Mouse (Mus musculus) left cerebral cortex, adult 2 months (tissue): Measurements from ENCODE around the gene Pkd1l3. TPM values are rescaled to one million over a fixed set of nuclear protein-coding genes. Genes with fewer than 3 reads are reported as not detected.

Experiments used
- DNase-seq, 2 experiments: peaks; one replicate each; pipeline ENCODE4 v3.0.0; 2021 to 2022; ENCODE audit warnings: low spot score in 2 of 2, mixed read lengths in 1 of 2; ENCODE audit errors: extremely low spot score in 1 of 2
- H3K27ac ChIP-seq: fragments of 200-600 bp; 2 replicates; pipeline ENCODE4 v1.8.1; 2022
- H3K4me3 ChIP-seq: fragments of 200-600 bp; 2 replicates; pipeline ENCODE4 v1.8.1; 2022
- CTCF ChIP-seq: fragments of 200-600 bp; IDR thresholded peaks from 2 replicates; pipeline ENCODE4 v1.8.1; 2022; ENCODE audit warnings: antibody characterized with exemption, mild to moderate bottlenecking, moderate library complexity
- intact Hi-C: fragments of 180-260 bp; cut with DNase I; formaldehyde crosslinking; loops from one replicate; pipeline ENCODE4 v1.15.1; 2025
- long read RNA-seq, 2 experiments: library from polyadenylated mRNA; stranded (forward); transcript quantifications; one replicate each; pipeline ENCODE4 v2.0.0; 2021; ENCODE audit warnings: borderline mapping rate in 2 of 2
- total RNA-seq, 2 experiments: library from RNA; stranded (reverse); gene quantifications; 2 replicates each; pipeline ENCODE4 v1.2.3; 2021

The Pkd1l3 gene
- total RNA-seq, result under 1 TPM; 0.68 to 0.91 TPM
- long read RNA-seq, experiment 1, partial matches to known transcripts, result 0 of 1 reads
- long read RNA-seq, experiment 1, other reads (novel, unspliced or antisense), result 1 of 1 reads
- long read RNA-seq, experiment 2, partial matches to known transcripts, result 0 of 2 reads
- long read RNA-seq, experiment 2, other reads (novel, unspliced or antisense), result 2 of 2 reads

GRCm38 (mm10) chr8:109614243-109615210 is at the start of gene Pkd1l3:
Gene Pkd1l3 (plus strand): TSS chr8:109614517.
- intact Hi-C loops, result no loop called here
- H3K27ac ChIP-seq, result no peak within 1 kb of the TSS
- peak within 1 kb of the TSS; percentile 20 for H3K4me3 ChIP-seq
- no peak for DNase-seq
- peak; percentile 45 for TF ChIP-seq CTCF

GRCm38 (mm10) chr8:109564766-109565165 is 49.6 kb upstream of the Pkd1l3 start:
- H3K27ac ChIP-seq, result peak overlapping the region; percentile 93; the same call in 1 of the 2 replicates
- peak overlapping the region; percentile 65 for H3K4me3 ChIP-seq
- no peak for DNase-seq
- TF ChIP-seq CTCF, result no peak
- intact Hi-C loops, result loop anchor here (1.0 kb wide), 3 partner anchors 44 to 1976 kb away; partner anchors contain the start of genes Ap1g1, Dhodh and Psmd7

- H3K4me3 ChIP-seq, result peak within 1 kb of the TSS; percentile 65
- TF ChIP-seq CTCF, result no peak
- peak; percentile 98 to 99 for DNase-seq
- peak within 1 kb of the TSS; percentile 93 for H3K27ac ChIP-seq
- intact Hi-C loops, result loop anchor here (1.0 kb wide), 3 partner anchors 43 to 1977 kb away; partner anchors contain the start of genes Ap1g1, Dhodh and Psmd7
Measured at GRCm38 (mm10) chr8:109565498-109566333, 48.6 kb upstream of the Pkd1l3 start, which contains the start of the genes Dhx38 and Txnl4b. Gene Dhx38 (minus strand): TSS chr8:109565861. Gene Txnl4b (plus strand): TSS chr8:109565892.

- no peak overlapping the region for H3K27ac ChIP-seq
- TF ChIP-seq CTCF, result no peak
- H3K4me3 ChIP-seq, result no peak overlapping the region
- no peak for DNase-seq
- intact Hi-C loops, result no loop called here
Measured at GRCm38 (mm10) chr8:109571139-109571538, 43.2 kb upstream of the Pkd1l3 start.

- H3K4me3 ChIP-seq, result no peak overlapping the region
- TF ChIP-seq CTCF, result no peak
- intact Hi-C loops, result no loop called here
- H3K27ac ChIP-seq, result no peak overlapping the region
- no peak for DNase-seq
Measured at GRCm38 (mm10) chr8:109576311-109576710, 38.0 kb upstream of the Pkd1l3 start.

GRCm38 (mm10) chr8:109578900-109579301 is 35.4 kb upstream of the Pkd1l3 start, which contains the start of gene Hp:
Gene Hp (minus strand): TSS chr8:109579172.
- intact Hi-C loops, result no loop called here
- H3K27ac ChIP-seq, result no peak within 1 kb of the TSS
- TF ChIP-seq CTCF, result no peak
- DNase-seq, result no peak
- no peak within 1 kb of the TSS for H3K4me3 ChIP-seq

GRCm38 (mm10) chr8:109584293-109584692 is 30.0 kb upstream of the Pkd1l3 start:
- Histone ChIP-seq H3K4me3 (no peak overlapping the region), H3K27ac (no peak overlapping the region)
- TF ChIP-seq CTCF, result no peak
- intact Hi-C loops, result no loop called here
- no peak for DNase-seq

GRCm38 (mm10) chr8:109584830-109585229 is 29.5 kb upstream of the Pkd1l3 start:
- DNase-seq, result no peak

GRCm38 (mm10) chr8:109585652-109586051 is 28.7 kb upstream of the Pkd1l3 start:
- TF ChIP-seq CTCF, result no peak
- no peak for DNase-seq
- Histone ChIP-seq H3K27ac (no peak overlapping the region), H3K4me3 (no peak overlapping the region)
- intact Hi-C loops, result no loop called here

More at GRCm38 (mm10) chr8:109584830-109585229, 29.5 kb upstream of the Pkd1l3 start:
- TF ChIP-seq CTCF, result no peak
- Histone ChIP-seq H3K27ac (no peak overlapping the region), H3K4me3 (no peak overlapping the region)
- intact Hi-C loops, result no loop called here

GRCm38 (mm10) chr8:109586972-109587504 is 27.3 kb upstream of the Pkd1l3 start:
- no peak for DNase-seq
- no peak overlapping the region for H3K27ac ChIP-seq
- intact Hi-C loops, result no loop called here
- TF ChIP-seq CTCF, result no peak
- H3K4me3 ChIP-seq, result no peak overlapping the region

GRCm38 (mm10) chr8:109590901-109591300 is 23.4 kb upstream of the Pkd1l3 start:
- DNase-seq, result no peak
- no peak for TF ChIP-seq CTCF
- Histone ChIP-seq H3K4me3 (no peak overlapping the region), H3K27ac (no peak overlapping the region)
- intact Hi-C loops, result no loop called here
